Mouse (Mus musculus) liver, embryonic 15.5 days (tissue): ENCODE results near the gene Ptprs. TPM values are rescaled to one million over a fixed set of nuclear protein-coding genes. Genes with fewer than 3 reads are reported as not detected.

Source experiments
- ATAC-seq: fragments of 200-750 bp; cut with Nextera tagmentation; 2 replicates; pipeline ENCODE4 v1.8.0; 2017; ENCODE audit warnings: moderate number of reproducible peaks, mild to moderate bottlenecking, moderate library complexity; ENCODE audit not compliant: insufficient read depth
- H3K27ac ChIP-seq: fragments of 300-500 bp; sonication (generic); replicated peaks from 2 replicates; pipeline ENCODE4 v1.5.1; 2015; ENCODE audit warnings: mild to moderate bottlenecking, inconsistent platforms
- H3K27me3 ChIP-seq: fragments of 300-500 bp; sonication (generic); 2 replicates; pipeline ENCODE4 v1.6.1; 2015; ENCODE audit warnings: mild to moderate bottlenecking, inconsistent platforms
- H3K36me3 ChIP-seq: fragments of 300-500 bp; sonication (generic); replicated peaks from 2 replicates; pipeline ENCODE4 v1.6.1; 2015; ENCODE audit warnings: moderate library complexity, mild to moderate bottlenecking, inconsistent platforms
- H3K4me1 ChIP-seq: fragments of 300-500 bp; sonication (generic); replicated peaks from 2 replicates; pipeline ENCODE4 v1.6.1; 2015; ENCODE audit warnings: inconsistent platforms
- H3K4me2 ChIP-seq: fragments of 300-500 bp; sonication (generic); 2 replicates; pipeline ENCODE4 v1.6.1; 2015; ENCODE audit warnings: moderate library complexity, mild to moderate bottlenecking, inconsistent platforms
- H3K4me3 ChIP-seq: fragments of 300-500 bp; sonication (generic); replicated peaks from 2 replicates; pipeline ENCODE4 v1.5.1; 2015; ENCODE audit warnings: mild to moderate bottlenecking, inconsistent platforms
- H3K9ac ChIP-seq: fragments of 300-500 bp; sonication (generic); 2 replicates; pipeline ENCODE4 v1.6.1; 2015; ENCODE audit warnings: moderate library complexity, mild to moderate bottlenecking, inconsistent platforms
- H3K9me3 ChIP-seq: fragments of 300-500 bp; sonication (generic); replicated peaks from 2 replicates; pipeline ENCODE4 v1.6.1; 2016; ENCODE audit warnings: inconsistent platforms
- WGBS: fragments of 180-500 bp; shearing (Covaris S2); methylation state at CpG from one replicate; pipeline ENCODE4 v1.1.7; 2015; ENCODE audit warnings: mixed read lengths; ENCODE audit not compliant: insufficient replicate concordance; 5-methylcytosine and 5-hydroxymethylcytosine counted together
- polyA plus RNA-seq: library from polyadenylated mRNA; unstranded; fragments of >200 nt; fragmentation: Nextera tagmentation; extraction: Ambion mirVana; gene quantifications from 2 replicates; pipeline ENCODE4 v1.2.1, GENCODE M21; 2015

The Ptprs gene
- polyA plus RNA-seq, 1 experiment from 2014 or later, result 5.5 TPM

- ATAC-seq, result no peak
- 85% methylated on average over 6 of the region's 6 CpGs for WGBS
- H3K27ac ChIP-seq, result no peak overlapping the region
- H3K9me3 ChIP-seq, result no peaks in the 10 kb centered on the region
- no peak overlapping the region for H3K4me3 ChIP-seq
- 0 out of 2 replicates have a peak, but pooled peaks cover 4% of the 10 kb centered on the region for H3K4me1 ChIP-seq
- H3K4me2 ChIP-seq, result no peak overlapping the region
- no peak overlapping the region for H3K9ac ChIP-seq
- H3K27me3 ChIP-seq, result no peaks in the 10 kb centered on the region
- H3K36me3 ChIP-seq, result peaks cover 21% of the 10 kb centered on the region; the same call in 1 of the 2 replicates
These were observed 96.0 kb downstream of the Ptprs start for GRCm38 (mm10) chr17:56380286-56380685.

- WGBS, result 70% methylated on average over 6 of the region's 6 CpGs
- no peak for ATAC-seq
These were observed 96.9 kb downstream of the Ptprs start for GRCm38 (mm10) chr17:56379281-56379834.

GRCm38 (mm10) chr17:56374851-56375250 is 101.4 kb downstream of the Ptprs start:
- H3K27ac ChIP-seq, result no peak overlapping the region
- no peak overlapping the region for H3K4me3 ChIP-seq
- peaks cover 9% of the 10 kb centered on the region; the same call in 1 of the 2 replicates for H3K4me1 ChIP-seq
- H3K36me3 ChIP-seq, result peaks cover 10% of the 10 kb centered on the region; the same call in 1 of the 2 replicates
- H3K4me2 ChIP-seq, result no peak overlapping the region
- WGBS, result 52% methylated on average over 1 of the region's 1 CpGs
- H3K27me3 ChIP-seq, result no peaks in the 10 kb centered on the region
- no peaks in the 10 kb centered on the region for H3K9me3 ChIP-seq
- ATAC-seq, result no peak
- H3K9ac ChIP-seq, result no peak overlapping the region

More at GRCm38 (mm10) chr17:56379281-56379834, 96.9 kb downstream of the Ptprs start:
- Histone ChIP-seq H3K27ac (no peak overlapping the region), H3K9ac (no peak overlapping the region), H3K4me2 (no peak overlapping the region), H3K36me3 (peaks cover 15% of the 10 kb centered on the region; the same call in 1 of the 2 replicates), H3K4me3 (no peak overlapping the region), H3K4me1 (0 out of 2 replicates have a peak, but pooled peaks cover 4% of the 10 kb centered on the region), H3K9me3 (no peaks in the 10 kb centered on the region), H3K27me3 (no peaks in the 10 kb centered on the region)

DNA sequence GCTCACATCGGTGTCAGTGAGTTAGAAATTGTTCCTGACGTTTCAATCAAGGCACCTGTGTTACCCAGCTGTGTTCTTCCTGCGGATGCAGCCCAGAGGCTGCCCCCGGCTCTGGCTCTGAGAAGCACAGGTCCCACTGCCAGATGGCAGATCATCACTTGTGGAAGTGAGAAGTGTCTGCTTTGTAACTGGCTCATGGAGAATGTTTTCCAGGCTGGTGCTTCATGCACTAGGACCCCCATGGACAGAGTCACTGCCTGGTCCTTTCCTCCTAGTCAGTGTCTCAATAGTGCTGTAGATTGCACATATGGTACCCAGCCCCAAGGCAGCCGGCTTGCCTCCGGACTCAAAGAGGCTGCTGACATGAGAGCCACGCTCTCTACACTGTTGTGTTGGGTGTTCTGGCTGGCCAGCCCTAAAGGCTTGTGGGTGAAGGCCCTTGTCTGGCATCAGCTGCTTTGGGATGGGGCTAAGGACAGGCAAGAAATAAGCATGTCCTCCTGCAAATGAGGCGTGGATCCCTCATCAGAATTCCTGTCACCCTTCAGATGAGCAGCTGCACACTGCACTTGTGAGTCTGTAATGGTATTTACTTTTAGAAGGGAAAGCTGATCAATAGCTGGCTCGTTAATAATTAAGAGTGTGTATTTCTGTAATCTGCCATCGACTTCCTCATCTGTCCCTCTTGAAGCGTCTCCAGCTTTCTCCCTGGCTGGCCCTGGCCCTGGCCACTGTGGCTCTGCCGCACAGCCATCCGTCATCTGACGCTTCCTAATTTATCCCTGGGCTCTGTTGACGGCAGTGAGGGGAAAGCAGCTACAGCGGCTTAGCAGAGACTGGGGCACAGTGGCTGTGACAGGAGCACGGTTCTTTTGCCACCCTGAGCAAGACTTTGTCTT is 102.9 kb downstream of the Ptprs start:
- H3K4me3 ChIP-seq, result no peak overlapping the region
- no peak for ATAC-seq
- H3K9ac ChIP-seq, result no peak overlapping the region
- 69% methylated on average over 17 of the region's 17 CpGs for WGBS
- no peaks in the 10 kb centered on the region for H3K9me3 ChIP-seq
- H3K27me3 ChIP-seq, result no peaks in the 10 kb centered on the region
- no peak overlapping the region for H3K4me2 ChIP-seq
- H3K27ac ChIP-seq, result no peak overlapping the region
- peaks cover 10% of the 10 kb centered on the region; the same call in 1 of the 2 replicates for H3K36me3 ChIP-seq
- H3K4me1 ChIP-seq, result peaks cover 9% of the 10 kb centered on the region; the same call in 1 of the 2 replicates

DNA sequence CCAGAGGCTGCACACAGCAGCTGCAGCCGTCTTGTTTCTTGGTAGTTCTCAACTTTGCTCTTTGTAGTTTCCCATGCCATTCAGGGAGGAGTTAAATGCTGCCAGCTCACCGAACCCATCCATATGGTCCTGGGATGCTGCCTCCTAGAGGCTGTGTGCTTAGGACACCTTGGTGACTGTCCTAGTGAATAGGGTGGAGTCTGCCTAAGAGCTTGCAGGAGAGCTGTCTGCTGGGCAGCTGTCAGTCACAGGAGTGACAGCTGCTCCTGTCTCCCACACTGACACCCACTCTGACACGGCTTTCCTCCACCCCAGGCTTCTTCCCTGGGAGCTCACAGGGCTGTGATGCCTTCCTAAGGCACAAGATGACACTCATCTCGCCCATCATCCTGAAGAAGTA is 104.2 kb downstream of the Ptprs start:
- WGBS, result 54% methylated on average over 4 of the region's 4 CpGs
- no peaks in the 10 kb centered on the region for H3K9me3 ChIP-seq
- no peak overlapping the region for H3K4me3 ChIP-seq
- H3K36me3 ChIP-seq, result peaks cover 7% of the 10 kb centered on the region; the same call in 1 of the 2 replicates
- no peak overlapping the region for H3K9ac ChIP-seq
- no peaks in the 10 kb centered on the region for H3K27me3 ChIP-seq
- ATAC-seq, result no peak
- H3K27ac ChIP-seq, result no peak overlapping the region
- H3K4me2 ChIP-seq, result no peak overlapping the region
- H3K4me1 ChIP-seq, result peaks cover 9% of the 10 kb centered on the region; the same call in 1 of the 2 replicates

DNA sequence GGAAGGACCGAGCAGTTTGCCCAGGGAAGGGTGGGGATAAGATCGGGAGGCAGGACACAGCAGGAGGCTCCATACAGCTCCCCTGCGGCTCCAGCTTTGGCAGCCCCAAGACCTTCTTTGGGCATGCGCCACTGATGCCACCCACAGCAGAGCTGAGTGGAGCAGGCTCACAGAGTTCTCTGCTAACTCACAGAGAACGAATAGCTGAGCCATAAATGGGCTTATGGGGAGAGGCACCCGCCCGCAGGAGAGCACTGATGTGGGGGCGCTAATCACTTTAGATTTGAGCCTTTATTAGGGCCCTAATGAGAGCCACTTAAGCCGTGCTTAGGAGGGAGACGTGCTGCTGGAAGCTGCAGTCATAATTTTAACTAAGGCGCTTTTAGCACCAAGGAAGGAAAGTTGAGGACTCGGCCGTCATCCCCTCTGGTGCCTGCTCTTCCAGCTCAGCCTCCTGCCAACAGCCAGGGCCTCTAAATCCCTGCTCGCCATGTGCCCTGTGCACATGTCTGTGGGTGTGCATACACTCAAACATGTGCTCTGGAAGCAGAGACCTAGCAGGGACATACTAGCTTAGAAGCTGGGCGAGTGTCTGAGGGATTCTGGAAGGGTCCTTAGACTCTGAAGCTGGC is 105.1 kb downstream of the Ptprs start:
- H3K27me3 ChIP-seq, result no peaks in the 10 kb centered on the region
- no peak overlapping the region for H3K9ac ChIP-seq
- H3K4me3 ChIP-seq, result no peak overlapping the region
- H3K4me2 ChIP-seq, result no peak overlapping the region
- H3K27ac ChIP-seq, result no peak overlapping the region
- no peak for ATAC-seq
- peaks cover 7% of the 10 kb centered on the region; the same call in 1 of the 2 replicates for H3K36me3 ChIP-seq
- no peaks in the 10 kb centered on the region for H3K9me3 ChIP-seq
- WGBS, result 72% methylated on average over 15 of the region's 15 CpGs
- H3K4me1 ChIP-seq, result peaks cover 9% of the 10 kb centered on the region; the same call in 1 of the 2 replicates

DNA sequence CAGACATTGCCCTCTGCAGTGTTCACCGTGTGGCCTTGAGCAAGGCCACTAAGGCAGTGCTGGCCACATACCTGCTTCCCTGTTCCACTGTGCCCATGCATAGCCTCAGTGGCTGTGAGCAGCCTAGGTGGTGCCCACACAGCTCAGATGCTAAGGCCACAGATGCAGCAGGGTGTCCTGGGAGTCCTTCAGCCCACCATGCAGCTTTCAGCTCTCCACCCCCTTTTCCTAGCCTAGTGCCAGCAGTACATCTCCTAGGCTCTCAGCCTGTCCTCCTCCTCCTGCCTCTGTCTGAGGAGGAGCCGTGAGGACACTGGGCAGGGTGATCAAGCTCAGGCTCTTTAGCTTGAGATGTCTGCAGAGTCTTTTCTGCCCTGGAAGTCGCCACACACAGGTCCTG is 106.2 kb downstream of the Ptprs start:
- Histone ChIP-seq H3K4me1 (peaks cover 13% of the 10 kb centered on the region; the same call in 1 of the 2 replicates), H3K9ac (no peak overlapping the region), H3K36me3 (peaks cover 5% of the 10 kb centered on the region; the same call in 1 of the 2 replicates), H3K4me3 (no peak overlapping the region), H3K27me3 (no peaks in the 10 kb centered on the region), H3K27ac (no peak overlapping the region), H3K4me2 (no peak overlapping the region), H3K9me3 (no peaks in the 10 kb centered on the region)
- ATAC-seq, result no peak
- WGBS, result 73% methylated on average over 3 of the region's 3 CpGs

GRCm38 (mm10) chr17:56368291-56368790 is 107.9 kb downstream of the Ptprs start:
- Histone ChIP-seq H3K4me1 (peaks cover 12% of the 10 kb centered on the region; the same call in 1 of the 2 replicates), H3K36me3 (peaks cover 5% of the 10 kb centered on the region; the same call in 1 of the 2 replicates), H3K9me3 (no peaks in the 10 kb centered on the region), H3K27me3 (no peaks in the 10 kb centered on the region), H3K9ac (no peak overlapping the region), H3K27ac (no peak overlapping the region), H3K4me3 (no peak overlapping the region), H3K4me2 (no peak overlapping the region)
- WGBS, result 85% methylated on average over 6 of the region's 6 CpGs
- ATAC-seq, result no peak

DNA sequence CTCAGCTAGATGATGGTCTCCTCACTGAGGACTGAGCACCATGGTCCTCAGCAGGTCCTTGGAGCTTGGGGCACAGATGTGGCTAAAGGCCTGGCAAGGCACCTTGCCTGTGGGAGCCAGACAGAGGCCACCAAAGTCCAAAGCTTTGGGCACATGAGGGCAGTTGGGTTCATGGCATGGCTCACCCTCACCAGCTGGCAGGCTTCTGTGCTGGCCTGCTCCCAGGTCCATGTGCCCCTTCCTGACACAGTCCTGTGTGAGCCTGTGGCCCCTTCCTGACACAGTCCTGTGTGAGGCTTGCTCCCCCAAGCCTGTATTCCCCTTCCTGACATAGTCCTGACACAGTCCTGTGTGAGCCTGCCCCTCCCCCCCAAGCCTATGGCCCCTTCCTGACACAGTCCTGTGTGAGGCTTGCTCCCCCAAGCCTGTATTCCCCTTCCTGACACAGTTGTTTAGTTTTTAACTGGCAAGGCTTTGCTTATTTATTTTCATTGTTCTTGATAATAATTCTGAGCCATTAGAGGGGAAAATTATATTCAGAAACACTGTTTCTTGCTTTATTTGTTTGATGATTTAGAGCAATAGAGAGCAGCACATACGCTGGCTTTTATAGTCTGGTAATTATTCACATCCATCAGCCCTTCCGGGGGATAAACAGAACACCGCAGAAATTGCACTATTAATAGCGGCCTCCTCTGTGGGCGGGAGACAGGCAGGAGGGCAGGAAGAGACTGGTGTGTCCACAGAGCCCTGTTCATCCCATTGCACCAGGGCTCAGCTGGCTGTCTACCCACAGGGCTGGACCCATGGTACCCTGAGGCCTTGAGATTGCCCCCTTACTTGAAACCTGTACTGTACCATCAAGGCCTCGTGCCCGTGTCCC is 110.3 kb downstream of the Ptprs start:
- Histone ChIP-seq H3K27me3 (no peaks in the 10 kb centered on the region), H3K36me3 (peaks cover 5% of the 10 kb centered on the region; the same call in 1 of the 2 replicates), H3K4me1 (0 out of 2 replicates have a peak, but pooled peaks cover 4% of the 10 kb centered on the region), H3K9me3 (no peaks in the 10 kb centered on the region), H3K9ac (no peak overlapping the region), H3K4me3 (no peak overlapping the region), H3K4me2 (no peak overlapping the region), H3K27ac (no peak overlapping the region)
- ATAC-seq, result no peak
- whole genome bisulfite sequencing, result 43% methylated on average over 7 of the region's 7 CpGs
